Mouse (Mus musculus): Measurements from ENCODE around the gene Zbtb41. TPM values are rescaled to one million over a fixed set of nuclear protein-coding genes. Genes with fewer than 3 reads are reported as not detected.
A peak's percentile ranks its signal among the peaks of the same experiment; 100 is the strongest.
"Not testable (repeated sequence)": the region's sequence is repeated elsewhere in the genome, so short reads cannot be mapped to it uniquely, and the experiment has no call there.

The Zbtb41 gene
- total and polyA plus RNA-seq, 2 experiments from 2014 or later: 13.2 to 54.5 TPM

DNA sequence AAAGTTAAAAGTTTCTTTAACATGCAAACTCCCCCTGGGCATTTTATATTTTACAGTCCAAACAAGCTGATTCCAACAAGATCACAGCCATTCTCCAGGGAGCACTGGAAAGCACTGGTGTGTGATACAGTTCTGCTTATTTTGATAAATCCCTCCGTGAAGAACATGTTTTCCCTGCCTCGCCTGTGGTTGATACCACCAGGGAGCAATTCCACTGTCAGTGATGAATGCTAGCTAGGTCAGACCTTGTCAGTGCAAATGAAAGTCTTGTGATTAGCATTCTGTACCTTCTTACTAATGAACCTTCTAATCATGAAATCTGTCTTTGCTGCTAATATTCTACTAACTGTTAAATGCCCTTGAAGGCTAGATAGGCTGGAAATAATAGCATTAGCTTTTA, 30.3 kb upstream of the Zbtb41 start:
- DNase-seq (ENCODE audit: low spot score) (peak; percentile 28), ATAC-seq (ENCODE audit: low FRiP score) (no peak)
- no peak overlapping the region for H3K4me3 ChIP-seq (ENCODE audit: low read depth, low read length)
- TF ChIP-seq CTCF (IDR thresholded peaks at IDR 0.05): no peak
- 24% methylated on average over 2 of the region's 2 CpGs for WGBS
- H3K36me3 ChIP-seq (ENCODE audit: insufficient read depth, low read length): no peaks in the 10 kb centered on the region
- no peaks in the 10 kb centered on the region for H3K9me3 ChIP-seq (ENCODE audit: low read length)
- H3K27ac ChIP-seq (ENCODE audit: low read depth, low read length): no peak overlapping the region
- H3K4me1 ChIP-seq (ENCODE audit: insufficient read depth, low read length): no peaks in the 10 kb centered on the region
- no peak overlapping the region for H3K4me2 ChIP-seq (ENCODE audit: low read depth, low read length, poor library complexity, severe bottlenecking)
- H3K27me3 ChIP-seq (ENCODE audit: insufficient read depth, low read length): no peaks in the 10 kb centered on the region
- no peak overlapping the region for H3K9ac ChIP-seq (replicated peaks; ENCODE audit: low read length, poor library complexity, severe bottlenecking)

GRCm38 (mm10) chr1:139396589-139396988, 25.5 kb upstream of the Zbtb41 start:
- Histone ChIP-seq H3K36me3 (ENCODE audit: insufficient read depth, low read length) (no peaks in the 10 kb centered on the region), H3K4me3 (ENCODE audit: low read depth, low read length) (no peak overlapping the region), H3K27me3 (ENCODE audit: insufficient read depth, low read length) (no peaks in the 10 kb centered on the region), H3K9me3 (ENCODE audit: low read length) (no peaks in the 10 kb centered on the region), H3K4me2 (ENCODE audit: low read depth, low read length, poor library complexity, severe bottlenecking) (no peak overlapping the region), H3K27ac (ENCODE audit: low read depth, low read length) (no peak overlapping the region), H3K4me1 (ENCODE audit: insufficient read depth, low read length) (no peaks in the 10 kb centered on the region), H3K9ac (replicated peaks; ENCODE audit: low read length, poor library complexity, severe bottlenecking) (no peak overlapping the region)
- no peak for TF ChIP-seq CTCF (IDR thresholded peaks at IDR 0.05)
- DNase-seq (ENCODE audit: low spot score) (no peak), ATAC-seq (ENCODE audit: low FRiP score) (no peak)
- WGBS: 47% methylated on average over 1 of the region's 1 CpGs

DNA sequence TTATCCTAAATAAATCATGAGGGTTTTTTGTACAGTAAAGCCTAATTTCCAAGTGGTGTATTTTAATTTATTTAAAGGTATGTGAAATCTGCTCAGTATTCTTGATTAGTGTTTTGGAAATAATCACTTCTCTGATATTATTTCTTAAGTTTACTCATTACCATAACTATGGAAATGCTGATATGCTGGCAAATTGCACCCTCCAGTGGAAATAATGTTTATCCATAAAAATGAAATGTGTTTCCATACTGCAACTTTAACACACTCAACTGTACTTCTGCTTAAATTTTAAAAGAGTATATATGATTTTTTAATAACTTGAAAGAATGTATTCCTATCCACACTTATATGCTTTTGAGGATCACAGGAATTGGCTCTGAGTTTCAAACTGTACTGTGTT, 16.3 kb upstream of the Zbtb41 start:
- Histone ChIP-seq H3K9me3 (ENCODE audit: low read length) (no peaks in the 10 kb centered on the region), H3K36me3 (ENCODE audit: insufficient read depth, low read length) (no peaks in the 10 kb centered on the region), H3K27me3 (ENCODE audit: insufficient read depth, low read length) (no peaks in the 10 kb centered on the region), H3K4me2 (ENCODE audit: low read depth, low read length, poor library complexity, severe bottlenecking) (no peak overlapping the region), H3K4me1 (ENCODE audit: insufficient read depth, low read length) (no peaks in the 10 kb centered on the region), H3K4me3 (ENCODE audit: low read depth, low read length) (no peak overlapping the region), H3K27ac (ENCODE audit: low read depth, low read length) (no peak overlapping the region), H3K9ac (replicated peaks; ENCODE audit: low read length, poor library complexity, severe bottlenecking) (no peak overlapping the region)
- TF ChIP-seq CTCF (IDR thresholded peaks at IDR 0.05): peak; percentile 68
- DNase-seq (ENCODE audit: low spot score): peak; percentile 41
- no peak for ATAC-seq (ENCODE audit: low FRiP score)

DNA sequence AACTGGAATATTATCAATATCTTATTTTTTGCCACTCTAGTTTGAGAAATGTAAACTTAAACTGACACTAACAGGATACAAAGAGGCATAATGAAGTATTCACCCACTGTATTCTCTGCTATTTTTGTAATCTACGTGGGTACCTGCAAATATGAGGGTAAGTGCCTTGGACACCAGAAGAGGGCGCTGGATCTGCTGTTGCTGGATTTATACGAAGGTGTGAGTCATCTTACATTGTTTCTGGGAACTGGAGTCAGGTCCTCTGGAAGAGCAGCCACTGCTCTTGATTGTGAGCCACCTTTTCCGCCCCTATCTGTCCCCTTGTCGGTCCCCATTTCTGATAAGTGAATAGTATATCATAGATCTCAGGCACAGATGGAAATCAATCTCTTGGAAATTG, 14.4 kb upstream of the Zbtb41 start:
- Histone ChIP-seq H3K9me3 (ENCODE audit: low read length) (no peaks in the 10 kb centered on the region), H3K27ac (ENCODE audit: low read depth, low read length) (no peak overlapping the region), H3K9ac (replicated peaks; ENCODE audit: low read length, poor library complexity, severe bottlenecking) (no peak overlapping the region), H3K4me2 (ENCODE audit: low read depth, low read length, poor library complexity, severe bottlenecking) (no peak overlapping the region), H3K27me3 (ENCODE audit: insufficient read depth, low read length) (no peaks in the 10 kb centered on the region), H3K4me3 (ENCODE audit: low read depth, low read length) (no peak overlapping the region), H3K4me1 (ENCODE audit: insufficient read depth, low read length) (no peaks in the 10 kb centered on the region), H3K36me3 (ENCODE audit: insufficient read depth, low read length) (no peaks in the 10 kb centered on the region)
- peak; percentile 10; the same call in 1 of the 2 replicates for TF ChIP-seq CTCF (IDR thresholded peaks at IDR 0.05)
- no peak for DNase-seq (ENCODE audit: low spot score)
- no peak for ATAC-seq (ENCODE audit: low FRiP score)
- WGBS: 60% methylated on average over 5 of the region's 5 CpGs

- not testable (repeated sequence) for H3K27ac ChIP-seq (ENCODE audit: low read depth, low read length); H3K36me3 ChIP-seq (ENCODE audit: insufficient read depth, low read length); ATAC-seq (ENCODE audit: low FRiP score); H3K9me3 ChIP-seq (ENCODE audit: low read length); DNase-seq (ENCODE audit: low spot score); H3K4me1 ChIP-seq (ENCODE audit: insufficient read depth, low read length); H3K4me3 ChIP-seq (ENCODE audit: low read depth, low read length); H3K9ac ChIP-seq (replicated peaks; ENCODE audit: low read length, poor library complexity, severe bottlenecking); H3K27me3 ChIP-seq (ENCODE audit: insufficient read depth, low read length); H3K4me2 ChIP-seq (ENCODE audit: low read depth, low read length, poor library complexity, severe bottlenecking)
- WGBS: 92% methylated on average over 2 of the region's 2 CpGs
Measured at GRCm38 (mm10) chr1:139412365-139412764, 9.7 kb upstream of the Zbtb41 start.

DNA sequence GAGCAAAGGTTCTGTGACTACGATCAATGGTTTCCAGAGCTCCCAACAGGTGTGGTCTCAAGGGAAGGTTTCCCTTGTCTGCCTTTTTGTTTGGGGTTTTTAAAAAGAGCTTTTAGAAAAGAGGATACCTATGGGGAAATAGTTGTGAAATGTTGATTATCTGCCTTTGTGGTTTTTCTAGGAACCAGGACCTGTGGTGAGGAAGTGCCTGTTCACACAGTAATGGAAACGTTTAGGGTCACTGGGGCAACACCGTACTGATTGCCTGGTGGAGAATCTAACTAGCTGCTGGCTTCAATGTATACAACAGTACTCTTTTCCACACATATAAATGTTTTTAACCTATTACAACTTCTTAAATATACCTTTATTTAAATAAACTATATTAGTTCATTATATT, 8.6 kb upstream of the Zbtb41 start:
- DNase-seq (ENCODE audit: low spot score) (no peak), ATAC-seq (ENCODE audit: low FRiP score) (no peak)
- 85% methylated on average over 3 of the region's 3 CpGs for WGBS
- no peak overlapping the region for H3K9ac ChIP-seq (replicated peaks; ENCODE audit: low read length, poor library complexity, severe bottlenecking)
- H3K4me2 ChIP-seq (ENCODE audit: low read depth, low read length, poor library complexity, severe bottlenecking): no peak overlapping the region
- H3K27me3 ChIP-seq (ENCODE audit: insufficient read depth, low read length): no peaks in the 10 kb centered on the region
- no peaks in the 10 kb centered on the region for H3K36me3 ChIP-seq (ENCODE audit: insufficient read depth, low read length)
- H3K9me3 ChIP-seq (ENCODE audit: low read length): no peaks in the 10 kb centered on the region
- H3K27ac ChIP-seq (ENCODE audit: low read depth, low read length): no peak overlapping the region
- H3K4me1 ChIP-seq (ENCODE audit: insufficient read depth, low read length): no peaks in the 10 kb centered on the region
- H3K4me3 ChIP-seq (ENCODE audit: low read depth, low read length): no peak overlapping the region
- TF ChIP-seq CTCF (IDR thresholded peaks at IDR 0.05): no peak

GRCm38 (mm10) chr1:139421521-139421874, 590 bp upstream of the Zbtb41 start:
- 3% methylated on average over 8 of the region's 8 CpGs for WGBS
- no peaks in the 10 kb centered on the region for H3K36me3 ChIP-seq (ENCODE audit: insufficient read depth, low read length)
- H3K4me2 ChIP-seq (ENCODE audit: low read depth, low read length, poor library complexity, severe bottlenecking): peak overlapping the region; percentile 77
- peak overlapping the region; percentile 84 for H3K4me3 ChIP-seq (ENCODE audit: low read depth, low read length)
- DNase-seq (ENCODE audit: low spot score): no peak
- TF ChIP-seq CTCF (IDR thresholded peaks at IDR 0.05): no peak
- no peak for ATAC-seq (ENCODE audit: low FRiP score)
- no peaks in the 10 kb centered on the region for H3K27me3 ChIP-seq (ENCODE audit: insufficient read depth, low read length)
- no peak overlapping the region; the same call in 1 of the 2 replicates for H3K27ac ChIP-seq (ENCODE audit: low read depth, low read length)
- H3K9ac ChIP-seq (replicated peaks; ENCODE audit: low read length, poor library complexity, severe bottlenecking): peak overlapping the region; percentile 81
- H3K9me3 ChIP-seq (ENCODE audit: low read length): no peaks in the 10 kb centered on the region
- H3K4me1 ChIP-seq (ENCODE audit: insufficient read depth, low read length): peaks cover 17% of the 10 kb centered on the region
